Mouse (Mus musculus) intestine, embryonic 14.5 days (tissue): ENCODE data around the gene Iqcf1. TPM values are rescaled to one million over a fixed set of nuclear protein-coding genes. Genes with fewer than 3 reads are reported as not detected.
"Not testable (repeated sequence)": the region's sequence is repeated elsewhere in the genome, so short reads cannot be mapped to it uniquely, and the experiment has no call there.

Source experiments
- ATAC-seq: fragments of 200-750 bp; cut with Nextera tagmentation; replicated peaks from 2 replicates; pipeline ENCODE4 v1.8.0; 2017; ENCODE audit warnings: low read depth, moderate number of reproducible peaks, moderate TSS enrichment, moderate library complexity; ENCODE audit not compliant: low FRiP score, low TSS enrichment
- DNase-seq: peaks from one replicate; pipeline ENCODE4 v3.0.0-alpha.2; 2018; ENCODE audit warnings: low spot score
- H3K27ac ChIP-seq: fragments of 300-500 bp; sonication (generic); 2 replicates; pipeline ENCODE4 v1.5.1; 2014; ENCODE audit warnings: low read depth, mild to moderate bottlenecking, control low read depth
- H3K27me3 ChIP-seq: fragments of 300-500 bp; sonication (generic); replicated peaks from 2 replicates; pipeline ENCODE4 v1.6.1; 2014; ENCODE audit warnings: low read length, control low read depth; ENCODE audit not compliant: control insufficient read depth, insufficient read depth
- H3K36me3 ChIP-seq: fragments of 300-500 bp; sonication (generic); 2 replicates; pipeline ENCODE4 v1.6.1; 2014; ENCODE audit warnings: low read length, control low read depth; ENCODE audit not compliant: control insufficient read depth, insufficient read depth
- H3K4me1 ChIP-seq: fragments of 300-500 bp; sonication (generic); replicated peaks from 2 replicates; pipeline ENCODE4 v1.6.1; 2014; ENCODE audit warnings: low read length, control low read depth, mixed read lengths; ENCODE audit not compliant: control insufficient read depth, insufficient read depth
- H3K4me2 ChIP-seq: fragments of 300-500 bp; sonication (generic); 2 replicates; pipeline ENCODE4 v1.6.1; 2014; ENCODE audit warnings: low read length
- H3K4me3 ChIP-seq: fragments of 300-500 bp; sonication (generic); 2 replicates; pipeline ENCODE4 v1.5.1; 2014; ENCODE audit warnings: low read depth, low read length, control low read depth, mixed read lengths
- H3K9ac ChIP-seq: fragments of 300-500 bp; sonication (generic); 2 replicates; pipeline ENCODE4 v1.6.1; 2014; ENCODE audit warnings: mild to moderate bottlenecking, low read length
- H3K9me3 ChIP-seq: fragments of 300-500 bp; sonication (generic); 2 replicates; pipeline ENCODE4 v1.6.1; 2016; ENCODE audit warnings: low read length, control low read depth; ENCODE audit not compliant: control insufficient read depth
- whole genome bisulfite sequencing: fragments of 180-500 bp; shearing (Covaris S2); extraction: QIAGEN DNeasy Blood & Tissue Kit; methylation state at CpG from one replicate; pipeline ENCODE4 v1.1.7; 2014; 5-methylcytosine and 5-hydroxymethylcytosine counted together
- polyA plus RNA-seq: library from polyadenylated mRNA; unstranded; fragments of >200 nt; fragmentation: Nextera tagmentation; extraction: Ambion mirVana; gene quantifications from 2 replicates; pipeline ENCODE4 v1.2.1, GENCODE M21; 2014

Gene Iqcf1
- polyA plus RNA-seq, 1 experiment from 2014 or later: not detected

DNA sequence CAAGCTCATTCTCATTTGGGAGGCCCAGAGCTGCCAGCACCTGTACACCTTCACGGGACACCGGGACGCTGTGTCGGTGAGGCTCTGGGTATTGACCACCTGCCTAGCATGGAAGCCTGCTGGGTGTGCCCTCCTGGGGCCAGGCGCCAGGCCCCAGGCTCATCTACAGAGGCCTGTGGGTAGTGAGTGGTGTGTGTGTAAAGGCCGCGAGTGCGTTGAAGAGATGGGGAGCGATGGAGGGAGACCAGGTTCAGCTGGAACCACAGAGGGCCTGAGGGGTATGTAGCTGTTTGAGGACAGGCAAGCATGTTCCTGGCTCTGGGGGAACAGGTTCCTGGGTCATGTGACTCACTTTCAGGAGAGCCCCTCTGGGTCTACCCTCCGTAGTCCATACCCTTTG is 16.6 kb upstream of the Iqcf1 start:
- Histone ChIP-seq H3K9me3 (no peaks in the 10 kb centered on the region), H3K27ac (no peak overlapping the region), H3K9ac (no peak overlapping the region), H3K4me1 (peaks cover 5% of the 10 kb centered on the region), H3K4me2 (no peak overlapping the region), H3K36me3 (peaks cover 52% of the 10 kb centered on the region), H3K4me3 (no peak overlapping the region), H3K27me3 (no peaks in the 10 kb centered on the region)
- DNase-seq (no peak), ATAC-seq (no peak)
- 96% methylated on average over 10 of the region's 10 CpGs for WGBS

DNA sequence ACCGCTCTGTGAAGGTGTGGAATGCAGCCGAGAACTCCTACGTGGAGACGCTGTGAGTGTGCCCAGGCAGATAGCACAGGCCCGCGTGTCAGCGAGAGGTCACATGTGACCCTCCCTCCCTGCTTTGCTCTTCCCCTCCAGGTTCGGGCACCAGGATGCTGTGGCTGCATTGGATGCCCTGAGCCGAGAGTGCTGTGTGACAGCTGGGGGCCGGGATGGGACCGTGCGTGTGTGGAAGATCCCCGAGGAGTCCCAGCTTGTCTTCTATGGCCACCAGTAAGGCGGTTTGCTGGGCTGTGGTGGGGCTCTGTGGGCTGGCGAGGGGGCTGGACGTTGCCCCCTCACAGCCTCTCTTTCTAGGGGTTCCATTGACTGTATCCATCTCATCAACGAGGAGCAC is 16.2 kb upstream of the Iqcf1 start:
- no peaks in the 10 kb centered on the region for H3K27me3 ChIP-seq
- H3K9ac ChIP-seq: no peak overlapping the region
- 0 out of 2 replicates have a peak, but pooled peaks cover under 1% of the 10 kb centered on the region for H3K4me1 ChIP-seq
- ATAC-seq: no peak
- WGBS: 92% methylated on average over 17 of the region's 17 CpGs
- no peak overlapping the region for H3K4me3 ChIP-seq
- H3K9me3 ChIP-seq: no peaks in the 10 kb centered on the region
- no peak for DNase-seq
- peaks cover 52% of the 10 kb centered on the region for H3K36me3 ChIP-seq
- H3K4me2 ChIP-seq: no peak overlapping the region
- H3K27ac ChIP-seq: no peak overlapping the region

DNA sequence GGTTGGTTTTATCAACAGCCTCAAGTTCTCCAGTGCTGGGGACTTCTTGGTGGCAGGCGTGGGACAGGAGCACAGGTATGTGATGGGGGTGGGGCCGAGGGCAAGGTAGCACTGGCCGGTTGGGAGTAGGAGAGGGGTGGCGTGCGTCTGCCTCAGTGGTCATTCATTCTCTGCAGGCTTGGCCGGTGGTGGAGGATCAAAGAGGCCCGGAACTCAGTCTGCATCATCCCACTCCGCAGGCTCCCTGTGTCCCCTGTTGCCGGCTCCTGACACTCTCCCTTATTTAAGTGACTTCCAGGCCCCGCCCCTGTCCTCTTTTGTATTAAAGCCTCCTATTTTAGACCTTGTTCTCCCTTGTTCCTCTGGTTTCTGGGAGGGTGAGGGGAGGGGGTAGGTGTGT is 14.7 kb upstream of the Iqcf1 start:
- ATAC-seq (no peak), DNase-seq (no peak)
- H3K4me2 ChIP-seq: no peak overlapping the region
- H3K27me3 ChIP-seq: no peaks in the 10 kb centered on the region
- peaks cover 47% of the 10 kb centered on the region for H3K36me3 ChIP-seq
- H3K27ac ChIP-seq: no peak overlapping the region
- WGBS: 85% methylated on average over 10 of the region's 10 CpGs
- no peaks in the 10 kb centered on the region for H3K4me1 ChIP-seq
- H3K9me3 ChIP-seq: no peaks in the 10 kb centered on the region
- no peak overlapping the region for H3K9ac ChIP-seq
- no peak overlapping the region for H3K4me3 ChIP-seq

DNA sequence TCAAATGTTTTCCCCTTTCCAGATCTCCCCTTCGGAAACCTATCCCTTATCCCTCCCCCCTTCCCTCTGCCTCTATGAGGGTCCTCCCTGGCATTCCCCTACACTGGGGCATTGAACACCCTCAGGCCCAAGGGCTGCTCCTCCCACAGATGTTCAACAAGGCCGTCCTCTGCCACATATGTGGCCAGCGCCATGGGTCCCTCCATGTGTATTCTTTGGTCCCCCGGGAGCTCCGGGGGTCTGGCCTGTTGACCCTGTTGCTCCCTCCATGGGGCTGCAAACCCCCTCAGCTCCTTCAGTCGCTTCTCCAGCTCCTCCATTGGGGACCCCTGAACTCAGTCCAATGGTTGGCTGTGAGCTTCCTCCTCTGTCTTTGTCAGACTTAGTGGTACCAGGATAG is 12.2 kb upstream of the Iqcf1 start:
- H3K36me3 ChIP-seq: peaks cover 34% of the 10 kb centered on the region
- not testable (repeated sequence) for H3K4me1 ChIP-seq, ATAC-seq, H3K9me3 ChIP-seq, H3K27me3 ChIP-seq, H3K27ac ChIP-seq, H3K9ac ChIP-seq, DNase-seq, H3K4me3 ChIP-seq, H3K4me2 ChIP-seq
- 80% methylated on average over 6 of the region's 6 CpGs for WGBS

DNA sequence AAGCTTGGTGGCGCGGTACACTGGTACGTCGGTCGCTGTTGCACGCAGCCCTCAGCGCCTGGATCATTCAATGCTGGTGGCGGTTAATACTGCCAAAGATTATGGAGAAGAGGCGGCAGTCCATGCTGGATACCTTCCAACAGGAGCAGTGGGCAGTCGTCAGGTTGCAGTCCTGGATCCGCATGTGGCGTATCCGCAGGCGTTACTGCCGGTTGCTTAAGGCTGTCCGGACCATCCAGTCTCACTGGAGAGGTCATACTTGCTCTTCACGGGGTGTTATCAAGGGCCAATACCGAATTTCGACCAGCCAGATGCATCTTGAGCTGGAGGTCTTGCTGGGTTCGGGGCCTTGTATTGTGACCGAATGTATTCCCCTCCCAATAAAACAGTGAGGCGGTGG is 2.1 kb downstream of the Iqcf1 start:
- H3K36me3 ChIP-seq: no peaks in the 10 kb centered on the region
- H3K27ac ChIP-seq: no peak overlapping the region
- H3K9ac ChIP-seq: no peak overlapping the region
- DNase-seq: no peak
- no peak for ATAC-seq
- no peak overlapping the region for H3K4me2 ChIP-seq
- H3K4me3 ChIP-seq: no peak overlapping the region
- H3K4me1 ChIP-seq: no peaks in the 10 kb centered on the region
- WGBS: 87% methylated on average over 22 of the region's 22 CpGs
- no peaks in the 10 kb centered on the region for H3K9me3 ChIP-seq
- H3K27me3 ChIP-seq: no peaks in the 10 kb centered on the region

DNA sequence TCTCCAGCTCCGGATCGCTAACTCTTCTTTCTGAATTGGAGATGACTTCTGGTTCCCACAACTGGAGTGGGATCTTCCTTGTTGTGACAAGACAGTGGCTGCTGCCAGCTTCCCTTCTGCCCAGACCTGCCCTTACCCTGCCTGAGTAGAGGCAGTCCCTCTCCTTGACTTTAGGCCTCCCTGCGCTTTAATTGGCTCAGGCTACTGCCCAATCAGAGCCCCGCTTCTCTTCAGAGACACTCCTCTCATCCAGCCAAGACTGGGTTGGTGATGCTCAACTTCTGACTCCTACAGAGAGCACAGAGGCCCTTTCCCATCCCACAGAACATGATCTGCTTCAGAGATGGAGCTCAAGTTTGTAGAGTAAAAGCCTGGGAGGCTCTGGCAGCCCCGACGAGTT is 4.5 kb downstream of the Iqcf1 start:
- 78% methylated on average over 6 of the region's 6 CpGs for WGBS
- H3K36me3 ChIP-seq: no peaks in the 10 kb centered on the region
- H3K27me3 ChIP-seq: no peaks in the 10 kb centered on the region
- H3K4me1 ChIP-seq: no peaks in the 10 kb centered on the region
- no peak overlapping the region for H3K9ac ChIP-seq
- DNase-seq (no peak), ATAC-seq (no peak)
- H3K9me3 ChIP-seq: no peaks in the 10 kb centered on the region
- no peak overlapping the region for H3K4me3 ChIP-seq
- no peak overlapping the region for H3K27ac ChIP-seq
- no peak overlapping the region for H3K4me2 ChIP-seq

DNA sequence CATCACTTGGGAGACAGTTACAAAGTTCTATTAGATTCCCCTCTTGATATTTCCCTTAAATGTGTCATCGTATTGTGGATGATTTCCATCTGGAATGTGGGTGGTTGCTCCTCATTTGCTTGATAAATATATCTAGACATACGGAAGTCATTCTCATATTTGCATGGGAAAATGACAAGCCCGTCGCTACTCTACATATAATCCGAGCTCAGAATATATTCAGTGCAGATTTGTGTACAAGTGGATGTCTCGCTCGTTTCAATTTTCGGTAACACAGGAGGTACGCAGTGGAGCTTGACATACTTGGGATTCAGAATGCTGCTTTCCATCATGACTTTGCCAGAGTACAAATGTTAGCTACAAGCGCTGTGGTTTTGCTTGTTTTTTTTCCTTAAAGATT is 9.6 kb downstream of the Iqcf1 start:
- DNase-seq: no peak
- WGBS: 93% methylated on average over 10 of the region's 10 CpGs

DNA sequence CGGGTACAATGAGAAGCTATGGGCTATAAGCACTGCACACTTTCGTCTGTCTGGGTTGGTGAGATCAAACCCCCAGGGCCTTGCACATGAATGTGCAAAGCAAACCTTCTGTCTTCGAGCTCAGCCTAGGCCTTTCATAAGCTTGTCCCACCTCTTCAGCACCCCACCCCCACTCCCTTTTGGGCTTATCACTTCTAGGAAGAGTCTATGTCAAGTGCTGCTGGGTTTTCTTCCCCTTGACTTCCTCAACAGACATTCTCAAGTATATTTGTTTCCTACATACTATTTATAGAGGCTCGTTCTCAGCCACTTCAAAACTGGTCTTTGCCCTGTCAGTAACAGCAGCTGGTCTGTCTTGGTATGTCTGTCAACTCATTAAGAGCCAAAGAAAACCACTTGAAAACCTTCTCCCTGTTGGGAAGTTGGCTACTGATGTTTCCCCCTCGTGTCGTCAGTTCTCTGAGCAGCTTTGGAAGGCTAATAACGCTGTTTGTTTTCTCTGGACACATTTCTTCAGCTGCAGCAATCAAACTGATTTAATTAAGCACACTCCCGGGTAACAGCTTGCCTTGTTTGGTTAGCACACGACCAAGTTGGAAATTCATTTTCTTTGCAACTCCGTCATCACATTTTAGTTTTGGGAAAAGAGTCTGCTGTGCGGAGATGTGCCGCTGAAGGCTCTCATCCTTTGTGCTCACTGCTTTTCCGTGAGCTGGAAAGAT is 13.1 kb downstream of the Iqcf1 start:
- H3K27ac ChIP-seq: no peak overlapping the region
- H3K9me3 ChIP-seq: no peaks in the 10 kb centered on the region
- no peaks in the 10 kb centered on the region for H3K4me1 ChIP-seq
- 64% methylated on average over 13 of the region's 13 CpGs for WGBS
- ATAC-seq: no peak
- no peak overlapping the region for H3K4me3 ChIP-seq
- H3K36me3 ChIP-seq: no peaks in the 10 kb centered on the region
- no peak overlapping the region for H3K4me2 ChIP-seq
- DNase-seq: no peak
- H3K27me3 ChIP-seq: no peaks in the 10 kb centered on the region
- no peak overlapping the region for H3K9ac ChIP-seq

More for the DNA sequence above, 9.6 kb downstream of the Iqcf1 start:
- no peaks in the 10 kb centered on the region for H3K36me3 ChIP-seq
- H3K4me2 ChIP-seq: no peak overlapping the region
- no peaks in the 10 kb centered on the region for H3K9me3 ChIP-seq
- H3K4me3 ChIP-seq: no peak overlapping the region
- H3K4me1 ChIP-seq: no peaks in the 10 kb centered on the region
- no peak for ATAC-seq
- no peak overlapping the region for H3K27ac ChIP-seq
- no peak overlapping the region for H3K9ac ChIP-seq
- H3K27me3 ChIP-seq: no peaks in the 10 kb centered on the region

DNA sequence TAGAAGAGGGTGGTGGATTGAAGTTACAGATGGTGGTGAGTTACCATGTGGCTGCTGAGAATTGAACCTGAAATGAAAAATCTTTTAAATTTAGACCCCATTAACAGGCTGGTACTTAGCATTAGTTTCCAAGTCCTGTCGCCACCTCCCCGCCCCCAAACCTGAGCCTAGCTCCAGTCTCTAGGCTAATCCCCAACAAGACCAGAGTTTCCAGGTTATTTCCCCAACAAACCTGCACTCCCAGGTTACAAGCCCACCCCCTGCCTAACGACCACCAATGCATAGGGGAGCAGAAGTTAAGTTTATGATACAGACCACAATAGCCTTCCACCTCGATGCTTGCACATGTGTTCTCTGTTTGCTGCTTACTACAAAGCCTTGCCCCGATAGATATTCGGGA is 13.8 kb downstream of the Iqcf1 start:
- Histone ChIP-seq H3K36me3 (no peaks in the 10 kb centered on the region), H3K4me1 (no peaks in the 10 kb centered on the region), H3K9me3 (no peaks in the 10 kb centered on the region), H3K9ac (no peak overlapping the region), H3K27me3 (no peaks in the 10 kb centered on the region), H3K4me3 (no peak overlapping the region), H3K4me2 (no peak overlapping the region), H3K27ac (no peak overlapping the region)
- DNase-seq (no peak), ATAC-seq (no peak)
- 80% methylated on average over 6 of the region's 6 CpGs for WGBS
